Mouse (Mus musculus) CH12.LX (cell line): Measurements from ENCODE around the gene Snx9. TPM values are rescaled to one million over a fixed set of nuclear protein-coding genes. Genes with fewer than 3 reads are reported as not detected.

Source experiments
- DNase-seq: peaks from one replicate; pipeline ENCODE4 v3.0.0-alpha.2; 2013; ENCODE audit errors: extremely low read depth
- H3K27ac ChIP-seq: 2 replicates; pipeline ENCODE4 v1.5.1; 2012; ENCODE audit warnings: low read depth, mild to moderate bottlenecking, control low read depth, moderate library complexity; ENCODE audit not compliant: insufficient read depth
- H3K27me3 ChIP-seq: replicated peaks from 2 replicates; pipeline ENCODE3; 2012; ENCODE audit warnings: inconsistent platforms
- H3K36me3 ChIP-seq, 2 experiments: replicated peaks in 1 of 2; 2 replicates each; pipeline versions ENCODE3 to v1.6.1; 2012; ENCODE audit warnings: inconsistent platforms in 1 of 2, low read length in 1 of 2, mild to moderate bottlenecking in 1 of 2, mixed read lengths in 1 of 2, moderate library complexity in 1 of 2; ENCODE audit not compliant: control insufficient read depth in 1 of 2, insufficient read depth in 1 of 2
- H3K4me1 ChIP-seq, 2 experiments: 2 replicates each; pipeline ENCODE4 v1.6.1; 2012; ENCODE audit warnings: inconsistent platforms in 1 of 2, moderate library complexity in 1 of 2; ENCODE audit not compliant: insufficient read depth in 2 of 2, control insufficient read depth in 1 of 2
- H3K4me2 ChIP-seq: 2 replicates; pipeline ENCODE4 v1.6.1; 2012; ENCODE audit warnings: low read depth, mild to moderate bottlenecking, control low read depth; ENCODE audit not compliant: poor library complexity, insufficient read depth, severe bottlenecking
- H3K4me3 ChIP-seq, 3 experiments: fragments of 150-350 bp in 1 of 3; sonication (generic) in 1 of 3; replicated peaks in 1 of 3; 2 replicates each; pipeline versions ENCODE3 to v1.5.1; 2011 to 2012; ENCODE audit warnings: low read depth in 2 of 3, low read length in 2 of 3, mild to moderate bottlenecking in 2 of 3, moderate library complexity in 2 of 3, control low read depth in 1 of 3, improper control_type of control experiment in 1 of 3, inconsistent platforms in 1 of 3, mixed read lengths in 1 of 3; ENCODE audit not compliant: poor library complexity in 1 of 3
- H3K79me2 ChIP-seq: replicated peaks from 2 replicates; pipeline ENCODE4 v1.6.1; 2012; ENCODE audit warnings: mild to moderate bottlenecking, moderate library complexity; ENCODE audit not compliant: control insufficient read depth, poor library complexity, insufficient read depth, severe bottlenecking; ENCODE audit errors: extremely low read depth
- H3K9ac ChIP-seq: 2 replicates; pipeline ENCODE4 v1.6.1; 2012; ENCODE audit warnings: low read depth, mild to moderate bottlenecking, control low read depth, moderate library complexity; ENCODE audit not compliant: insufficient read depth
- H3K9me3 ChIP-seq: replicated peaks from 2 replicates; pipeline ENCODE3; 2012; ENCODE audit warnings: low read length, inconsistent platforms, mixed read lengths
- BHLHE40 ChIP-seq: IDR thresholded peaks from 2 replicates; pipeline ENCODE4 v1.6.1; 2011; ENCODE audit warnings: mild to moderate bottlenecking, low read depth, low read length, improper control_type of control experiment
- CHD1 ChIP-seq: IDR thresholded peaks from 2 replicates; pipeline ENCODE4 v1.6.1; 2012; ENCODE audit warnings: low read depth, low read length, improper control_type of control experiment, inconsistent platforms
- E2F4 ChIP-seq: IDR thresholded peaks from 2 replicates; pipeline ENCODE4 v1.6.1; 2011; ENCODE audit warnings: low read depth, low read length, improper control_type of control experiment; ENCODE audit not compliant: insufficient replicate concordance
- ETS1 ChIP-seq: conservative IDR thresholded peaks from 2 replicates; pipeline ENCODE4 v1.6.1; 2012; ENCODE audit warnings: low read depth, mild to moderate bottlenecking, inconsistent platforms, low read length, improper control_type of control experiment, moderate library complexity
- IRF4 ChIP-seq: IDR thresholded peaks from 2 replicates; pipeline ENCODE4 v1.6.1; 2014; ENCODE audit warnings: low read depth, mild to moderate bottlenecking, inconsistent platforms, low read length, improper control_type of control experiment
- JUND ChIP-seq: conservative IDR thresholded peaks from 2 replicates; pipeline ENCODE4 v1.6.1; 2011; ENCODE audit warnings: low read depth, low read length, improper control_type of control experiment
- MAX ChIP-seq: IDR thresholded peaks from 2 replicates; pipeline ENCODE4 v1.6.1; 2011; ENCODE audit warnings: low read length, improper control_type of control experiment
- MAZ ChIP-seq: IDR thresholded peaks from 2 replicates; pipeline ENCODE4 v1.6.1; 2012; ENCODE audit warnings: low read depth, mild to moderate bottlenecking, inconsistent platforms, low read length, improper control_type of control experiment, moderate library complexity
- PAX5 ChIP-seq: IDR thresholded peaks from 2 replicates; pipeline ENCODE4 v1.6.1; 2012; ENCODE audit warnings: low read length, inconsistent platforms, mixed read lengths
- POLR2A ChIP-seq: IDR thresholded peaks from 2 replicates; pipeline ENCODE4 v1.6.1; 2011; ENCODE audit warnings: low read depth, mild to moderate bottlenecking, improper control_type of control experiment, low read length
- SIN3A ChIP-seq: IDR thresholded peaks from 2 replicates; pipeline ENCODE4 v1.6.1; 2012; ENCODE audit warnings: low read length, improper control_type of control experiment, inconsistent platforms
- UBTF ChIP-seq: IDR thresholded peaks from 2 replicates; pipeline ENCODE4 v1.6.1; 2012; ENCODE audit warnings: low read depth, mild to moderate bottlenecking, inconsistent platforms, low read length, improper control_type of control experiment, moderate library complexity
- dilution Hi-C: fragments of 300-500 bp; cut with MboI; formaldehyde crosslinking; loops from 2 replicates; pipeline ENCODE4 v1.14.3; 2020; ENCODE audit warnings: low sequenced_read_pairs; ENCODE audit not compliant: extremely low pct_unique_long_range_greater_than_20kb, extremely low pct_ligation_motif_present
- in situ Hi-C: fragments of 300-500 bp; cut with MboI; formaldehyde crosslinking; loops from 3 replicates; pipeline ENCODE4 v1.14.3; 2019; ENCODE audit warnings: low sequenced_read_pairs, low pct_ligation_motif_present, low pct_unique_long_range_greater_than_20kb, mixed read lengths
- polyA plus RNA-seq: library from polyadenylated mRNA; unstranded; fragments of >175 nt; gene quantifications from 2 replicates; pipeline ENCODE4 v1.2.1, GENCODE M21; 2012; ENCODE audit warnings: low read depth; ENCODE audit not compliant: insufficient read length
- total RNA-seq, 2 experiments: library from RNA; depleted of rRNA; stranded (reverse); fragments of 300-350 nt in 1 of 2; fragments of >200 nt in 1 of 2; gene quantifications; 2 replicates each; pipeline ENCODE4 v1.2.3; 2012 to 2014

The Snx9 gene
- total and polyA plus RNA-seq, 3 experiments, result 16.3 to 26.3 (median 17.1) TPM

DNA sequence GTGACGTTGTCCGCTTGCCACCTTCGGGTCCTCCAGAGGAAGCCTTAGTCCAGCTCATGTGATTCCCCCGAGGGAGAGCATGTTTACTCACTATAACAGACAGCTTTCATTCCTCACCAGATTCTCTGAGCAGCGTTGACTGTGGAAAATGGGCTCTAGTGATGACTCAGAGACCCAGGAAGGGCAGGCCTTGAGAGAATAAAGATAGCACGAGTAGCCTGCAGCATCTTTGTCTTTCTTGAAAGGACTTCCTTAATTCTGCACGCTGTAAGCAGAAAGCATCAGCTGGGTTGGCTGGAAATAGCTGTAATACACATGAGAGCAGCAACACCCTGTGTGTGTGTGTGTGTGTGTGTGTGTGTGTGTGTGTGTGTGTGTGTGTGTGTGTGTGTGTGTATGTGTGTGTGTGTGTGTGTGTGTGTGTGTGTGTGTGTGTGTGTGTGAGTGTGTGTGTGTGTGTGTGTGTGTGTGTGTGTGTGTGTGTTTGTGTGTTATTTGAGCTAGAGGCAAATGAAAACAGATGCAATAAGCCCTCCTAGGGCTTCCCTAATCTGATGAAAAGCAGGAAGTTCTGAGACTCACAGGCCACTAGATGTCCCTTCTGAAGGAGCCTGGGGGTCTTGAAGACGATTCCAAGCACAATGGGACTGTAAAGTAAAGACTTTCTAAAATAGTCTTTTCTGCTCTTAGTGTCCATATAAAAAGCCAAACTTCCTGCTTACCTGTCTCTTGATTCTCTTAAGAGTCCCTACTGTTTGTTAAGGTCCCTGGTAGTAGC, 27.1 kb upstream of the Snx9 start (continued):
- no peak for TF ChIP-seq SIN3A
- TF ChIP-seq E2F4, result no peak
- peak; percentile 66 for TF ChIP-seq ETS1
- TF ChIP-seq JUND, result 0 out of 2 replicates have a peak, but pooled peaks have one; percentile 27
- TF ChIP-seq IRF4, result peak; percentile 63; the same call in 1 of the 2 replicates
- TF ChIP-seq PAX5, result no peak
- TF ChIP-seq BHLHE40, result peak; percentile 67; the same call in 1 of the 2 replicates
- TF ChIP-seq UBTF, result no peak
- TF ChIP-seq POLR2A, result no peak
- no peak for TF ChIP-seq MAX

DNA sequence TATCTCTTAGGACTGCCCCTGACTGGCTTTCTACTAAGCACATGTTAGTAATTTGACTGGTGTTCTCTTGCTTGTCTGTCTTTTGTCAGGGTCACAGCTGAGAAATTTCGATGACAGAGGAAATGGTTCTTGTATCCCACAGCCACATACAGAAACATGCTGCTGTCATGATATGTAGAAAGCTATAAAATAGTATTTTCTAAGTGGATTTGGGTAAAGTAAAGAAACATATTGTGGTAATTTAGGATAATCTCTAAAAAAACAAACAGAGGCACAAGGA, 26.5 kb upstream of the Snx9 start:
- peaks cover 3 to 23% of the 10 kb centered on the region in 2 experiments for H3K4me1 ChIP-seq
- dilution Hi-C loops, result no loop called here
- no peak for DNase-seq
- H3K9me3 ChIP-seq, result peaks cover 3% of the 10 kb centered on the region
- H3K79me2 ChIP-seq, result no peaks in the 10 kb centered on the region
- no peak overlapping the region for H3K4me2 ChIP-seq
- no peaks in the 10 kb centered on the region for H3K27me3 ChIP-seq
- H3K27ac ChIP-seq, result no peak overlapping the region
- no peak for TF ChIP-seq JUND
- TF ChIP-seq MAX, result no peak
- no peak for TF ChIP-seq E2F4
- TF ChIP-seq, all 38 proteins: peak for 0
- in situ Hi-C loops, result no loop called here
- Histone ChIP-seq H3K36me3 (no peaks in the 10 kb centered on the region), H3K4me3 (no peak overlapping the region), H3K9ac (no peak overlapping the region)

DNA sequence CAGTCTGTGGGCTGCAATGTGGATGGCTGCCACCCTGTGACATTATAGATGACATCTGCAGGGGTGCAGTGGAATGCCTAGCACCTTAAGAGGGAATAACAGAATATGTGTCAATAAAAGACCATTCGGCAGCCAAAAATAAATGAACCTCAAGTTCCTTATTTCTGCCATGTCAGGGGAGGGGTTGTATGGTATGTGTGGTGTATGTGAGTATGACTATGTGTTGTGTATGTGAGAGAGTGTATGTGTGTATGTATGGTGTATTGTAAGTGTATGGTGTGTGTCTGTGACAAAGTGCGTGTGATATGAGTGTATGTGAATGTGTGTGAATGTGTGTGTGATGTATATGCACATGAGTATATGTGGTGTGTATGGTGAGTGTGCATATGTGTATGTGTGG, 23.3 kb upstream of the Snx9 start:
- DNase-seq, result no peak
- Histone ChIP-seq H3K4me3 (no peak overlapping the region), H3K27ac (no peak overlapping the region), H3K4me2 (no peak overlapping the region), H3K36me3 (no peaks in the 10 kb centered on the region), H3K27me3 (no peaks in the 10 kb centered on the region), H3K79me2 (no peaks in the 10 kb centered on the region), H3K4me1 (peaks cover 3 to 23% of the 10 kb centered on the region in 2 experiments), H3K9ac (no peak overlapping the region), H3K9me3 (no peaks in the 10 kb centered on the region)
- dilution Hi-C loops (no loop called here), in situ Hi-C loops (no loop called here)
- TF ChIP-seq MAZ (no peak), CHD1 (no peak)
